Mouse (Mus musculus): ENCODE data around the gene Upf2.

DNA sequence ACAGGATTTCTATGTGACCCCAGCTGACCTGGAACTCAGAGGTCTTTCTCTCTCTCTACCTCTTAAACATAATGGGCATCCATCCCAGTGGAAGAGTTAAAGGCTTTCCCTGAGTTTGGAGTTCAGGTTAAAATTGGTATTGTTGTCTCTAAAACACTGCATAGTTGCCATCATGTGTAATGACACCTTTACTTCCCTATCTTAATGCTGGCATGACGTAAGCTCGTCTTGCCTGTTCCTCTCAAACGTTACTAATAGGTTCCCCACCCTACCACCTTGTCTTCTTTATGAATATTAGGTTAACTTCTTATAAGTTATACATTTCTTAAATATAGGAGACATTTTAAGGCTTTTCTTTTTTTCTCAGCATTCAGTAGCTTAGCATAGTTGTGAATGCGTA lies 26.3 kb downstream of the Upf2 start:
- TF ChIP-seq CTCF (IDR thresholded peaks at IDR 0.05) = no peak
- no peak for TF ChIP-seq POLR2A (IDR thresholded peaks at IDR 0.05; ENCODE audit: insufficient read depth, low read depth, low read length)
- TF ChIP-seq EP300 (IDR thresholded peaks at IDR 0.05; ENCODE audit: insufficient read depth, low read depth, low read length) = no peak

All from heart, adult 2 months (tissue).